Comparison of ENCODE assay signal across 9 mouse cellular contexts in genomic region chr17:28855166-28855885, GRCm38 (mm10). TPM values are rescaled to one million over a fixed set of nuclear protein-coding genes. Genes with fewer than 3 reads are reported as not detected.
DNase-seq lines count a peak whose midpoint lies in the region; ATAC-seq lines count a peak whose summit lies in the region.
"Had no signal": no experiment of that assay in that cellular context is flagged by ENCODE, and none has a peak within 500 bp of the region (broad histone marks: within the 10 kb centered on the region; RNA-seq: fewer than 3 reads in every experiment).

No protein-coding gene starts in this region.

- H3K4me1 ChIP-seq in stomach, embryonic 16.5 days (ENCODE audit: control insufficient read depth, insufficient read depth, low read length) = no peaks in the 10 kb centered on the region
- H3K4me1 ChIP-seq: heart, embryonic 13.5 days had no signal

- no peaks in the 10 kb centered on the region for H3K27me3 ChIP-seq in stomach, embryonic 16.5 days (ENCODE audit: control insufficient read depth, insufficient read depth, low read length)
- H3K27me3 ChIP-seq: heart, embryonic 13.5 days had no signal

- no peak overlapping the region for H3K4me2 ChIP-seq in stomach, embryonic 16.5 days (ENCODE audit: low read depth, low read length)
- H3K4me2 ChIP-seq: heart, embryonic 13.5 days had no signal

- H3K27ac ChIP-seq in stomach, embryonic 16.5 days (ENCODE audit: low read length) = peak overlapping the region; percentile 29; the same call in 1 of the 2 replicates
- H3K27ac ChIP-seq: heart, embryonic 13.5 days had no signal

- WGBS in stomach, embryonic 16.5 days = 62% methylated on average over 9 of the region's 9 CpGs

- no peak for ATAC-seq in stomach, embryonic 16.5 days (ENCODE audit: insufficient read depth, low FRiP score)
- ATAC-seq in activated CD4-positive, CD25-positive, alpha-beta regulatory T cell, adult 4 months = no peak
- no peak for ATAC-seq in frontal cortex, adult (ENCODE audit: low TSS enrichment)

- no peak overlapping the region for H3K4me3 ChIP-seq in stomach, embryonic 16.5 days (replicated peaks; ENCODE audit: low read length)
- H3K4me3 ChIP-seq: heart, embryonic 13.5 days had no signal

- DNase-seq in urinary bladder, postnatal 25 days (ENCODE audit: low spot score) = peak; percentile 26
- no peak for DNase-seq in urinary bladder, adult 2 months (ENCODE audit: low spot score)
- peak; percentile 85 for DNase-seq in adrenal gland, postnatal 10 days
- peak; percentile 24 to 66 for DNase-seq in kidney, postnatal 36 days
- DNase-seq in layer of hippocampus, adult 18-20 months (ENCODE audit: low spot score in 2 of 2) = no peak

- 0 out of 2 replicates have a peak, but pooled peaks cover 2% of the 10 kb centered on the region for H3K9me3 ChIP-seq in stomach, embryonic 16.5 days (replicated peaks; ENCODE audit: control insufficient read depth, low read length)

- no peak overlapping the region for H3K9ac ChIP-seq in stomach, embryonic 16.5 days (ENCODE audit: low read length)
- H3K9ac ChIP-seq: heart, embryonic 13.5 days had no signal

- H3K36me3 ChIP-seq in stomach, embryonic 16.5 days (ENCODE audit: control insufficient read depth, insufficient read depth, low read length) = no peaks in the 10 kb centered on the region
- H3K36me3 ChIP-seq: heart, embryonic 13.5 days had no signal

RNA-seq across cellular contexts. Expression of gene Pnpla1, which starts 2.9 kb away (rescaled TPM):
- polyA plus RNA-seq in urinary bladder, adult 2 months (2012; rRNA removed) = 0.01 TPM in 1 of 2 replicates, not detected in the other
- not detected for total RNA-seq in adrenal gland, postnatal 10 days (2021)
- polyA plus RNA-seq in stomach, embryonic 16.5 days (2015; fragmentation: Nextera tagmentation; extraction: Ambion mirVana) = 1.2 and 3.0 TPM in 2 replicates
- not detected for polyA plus RNA-seq in activated CD4-positive, CD25-positive, alpha-beta regulatory T cell, adult 4 months (2017; shearing (Covaris generic))
- under 1 TPM; 0.41 to 0.87 TPM for total RNA-seq in layer of hippocampus, adult 18-20 months (2021)
- polyA plus RNA-seq: heart, embryonic 13.5 days had no signal

RNA-seq across cellular contexts. Expression of gene Brpf3, which starts 54.4 kb away (rescaled TPM):
- 33.3 and 34.0 TPM in 2 replicates for polyA plus RNA-seq in urinary bladder, adult 2 months (2012; rRNA removed)
- total RNA-seq in adrenal gland, postnatal 10 days (2021) = 10 to 100 TPM; 56.2 to 62.8 TPM
- 8.2 and 10.5 TPM in 2 replicates for polyA plus RNA-seq in stomach, embryonic 16.5 days (2015; fragmentation: Nextera tagmentation; extraction: Ambion mirVana)
- polyA plus RNA-seq in activated CD4-positive, CD25-positive, alpha-beta regulatory T cell, adult 4 months (2017; shearing (Covaris generic)) = 1 to 10 TPM; 2.4 to 5.5 TPM
- 10 to 100 TPM; 42.0 to 52.3 TPM for total RNA-seq in layer of hippocampus, adult 18-20 months (2021)

RNA-seq across cellular contexts. Expression of gene 4930539E08Rik, which starts 59.8 kb away (rescaled TPM):
- polyA plus RNA-seq in urinary bladder, adult 2 months (2012; rRNA removed) = 0.14 and 0.29 TPM in 2 replicates
- under 1 TPM; 0.09 to 0.12 TPM for total RNA-seq in adrenal gland, postnatal 10 days (2021)
- polyA plus RNA-seq in stomach, embryonic 16.5 days (2015; fragmentation: Nextera tagmentation; extraction: Ambion mirVana) = 0.25 and 0.31 TPM in 2 replicates
- 1 to 10 TPM; 1.5 to 1.6 TPM for polyA plus RNA-seq in activated CD4-positive, CD25-positive, alpha-beta regulatory T cell, adult 4 months (2017; shearing (Covaris generic))
- 1 to 10 TPM; 4.1 to 5.5 TPM for total RNA-seq in layer of hippocampus, adult 18-20 months (2021)

Comparison
In these comparisons a context has a peak if more than half of its experiments do, and no peak if none do; other contexts are left out.
1. DNase-seq: peak in urinary bladder, postnatal 25 days (single experiment), adrenal gland, postnatal 10 days (single experiment) and kidney, postnatal 36 days (2 of 2); none in urinary bladder, adult 2 months (single experiment) and layer of hippocampus, adult 18-20 months (0 of 2).